Mouse (Mus musculus) spleen, adult 2 months (tissue): ENCODE data around the gene Lsm14a.

Experiments
- CTCF ChIP-seq: fragments of 200-500 bp; IDR thresholded peaks from 2 replicates; pipeline ENCODE4 v1.5.1; 2011; ENCODE audit warnings: mild to moderate bottlenecking, inconsistent platforms; ENCODE audit not compliant: insufficient read depth, insufficient read length, insufficient replicate concordance; ENCODE audit errors: extremely low read depth
- POLR2A ChIP-seq: fragments of 200-500 bp; IDR thresholded peaks from 2 replicates; pipeline ENCODE4 v1.6.1; 2011; ENCODE audit warnings: low read depth, low read length, inconsistent platforms

DNA sequence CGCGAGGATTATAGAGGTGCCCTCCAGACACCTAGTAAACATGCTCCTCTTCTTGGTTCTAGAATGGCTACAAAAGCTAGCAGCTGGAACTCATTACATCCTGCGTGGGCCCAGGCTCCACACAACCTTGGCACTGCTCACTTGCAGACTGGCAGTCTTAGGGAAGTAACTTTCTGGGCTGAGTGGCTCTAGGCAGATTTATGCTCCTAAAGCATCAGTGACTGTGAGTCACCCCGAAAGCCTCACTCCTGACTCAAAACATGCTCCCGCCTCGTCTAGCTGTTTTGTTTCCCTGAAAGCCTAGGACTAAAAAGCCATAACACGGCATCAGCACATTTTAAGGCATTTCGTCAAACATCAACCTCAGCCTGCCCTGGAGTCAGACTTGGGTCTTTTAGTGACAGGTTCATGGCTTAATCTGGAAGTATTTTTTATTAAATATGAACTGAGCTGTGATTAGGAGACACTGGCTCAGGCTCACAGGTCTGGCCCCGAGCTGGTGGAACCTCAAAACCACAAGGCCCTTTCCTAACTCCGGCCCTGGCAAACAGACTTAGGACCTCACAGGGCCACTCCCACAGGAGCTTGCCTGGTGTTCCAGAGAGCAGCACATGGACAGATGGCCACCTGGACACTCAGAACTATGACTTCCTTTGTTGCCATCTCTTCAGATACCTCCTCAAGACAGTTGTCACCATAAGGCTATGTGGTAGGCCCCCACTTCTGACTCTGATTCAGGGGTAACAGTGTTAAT is 50.9 kb downstream of the Lsm14a start:
- no peak for TF ChIP-seq CTCF
- no peak for TF ChIP-seq POLR2A
